Comparison of ENCODE assay signal across 9 mouse cellular contexts in the genomic region with DNA sequence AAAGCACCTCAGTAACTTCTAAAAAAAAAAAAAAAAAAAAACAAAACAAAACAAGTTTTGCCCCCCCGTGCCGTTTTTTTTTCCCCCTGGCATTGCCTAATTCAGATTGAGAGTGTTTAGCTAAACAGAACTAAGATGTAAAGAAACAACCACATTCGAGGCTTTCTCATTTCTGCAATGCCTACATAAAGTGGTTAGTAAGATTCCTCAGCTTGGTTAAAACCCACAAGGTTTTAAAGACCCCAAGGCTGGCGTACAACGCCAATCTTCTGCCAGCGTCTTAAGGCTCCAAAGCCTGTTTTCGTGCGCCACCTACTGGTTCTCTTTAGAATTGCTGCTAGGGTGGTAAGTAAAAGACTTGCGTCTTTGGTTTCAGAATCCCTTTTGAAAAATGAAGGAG. TPM values are rescaled to one million over a fixed set of nuclear protein-coding genes. Genes with fewer than 3 reads are reported as not detected.
DNase-seq lines count a peak whose midpoint lies in the region; ATAC-seq lines count a peak whose summit lies in the region.
"Had no signal": no experiment of that assay in that cellular context is flagged by ENCODE, and none has a peak within 500 bp of the region (broad histone marks: within the 10 kb centered on the region; RNA-seq: fewer than 3 reads in every experiment).

No protein-coding gene starts in this region.

- peaks cover 27% of the 10 kb centered on the region for H3K36me3 ChIP-seq in embryonic facial prominence, embryonic 14.5 days (ENCODE audit: control insufficient read depth, insufficient read depth, low read length)
- peaks cover 26% of the 10 kb centered on the region for H3K36me3 ChIP-seq in heart, embryonic 10.5 days
- peaks cover 71% of the 10 kb centered on the region for H3K36me3 ChIP-seq in liver, embryonic 15.5 days (replicated peaks)

- H3K27ac ChIP-seq in embryonic facial prominence, embryonic 14.5 days (replicated peaks; ENCODE audit: low read depth, low read length) = peak overlapping the region; percentile 85; the same call in 1 of the 2 replicates
- no peak overlapping the region for H3K27ac ChIP-seq in heart, embryonic 10.5 days
- H3K27ac ChIP-seq in liver, embryonic 15.5 days (replicated peaks) = peak overlapping the region; percentile 97
- H3K27ac ChIP-seq: neural tube, embryonic 12.5 days had no signal

- H3K27me3 ChIP-seq in embryonic facial prominence, embryonic 14.5 days (replicated peaks; ENCODE audit: control insufficient read depth, insufficient read depth, low read length) = no peaks in the 10 kb centered on the region
- no peaks in the 10 kb centered on the region for H3K27me3 ChIP-seq in heart, embryonic 10.5 days (ENCODE audit: insufficient read depth, poor library complexity, severe bottlenecking)
- no peaks in the 10 kb centered on the region for H3K27me3 ChIP-seq in liver, embryonic 15.5 days
- H3K27me3 ChIP-seq: neural tube, embryonic 12.5 days had no signal

- no peak overlapping the region for H3K4me3 ChIP-seq in embryonic facial prominence, embryonic 14.5 days (ENCODE audit: low read depth, low read length)
- no peak overlapping the region for H3K4me3 ChIP-seq in heart, embryonic 10.5 days
- H3K4me3 ChIP-seq in liver, embryonic 15.5 days (replicated peaks) = peak overlapping the region; percentile 95
- H3K4me3 ChIP-seq: neural tube, embryonic 12.5 days had no signal

- DNase-seq in ES-CJ7 (ENCODE audit: low read depth, low spot score) = peak; percentile 96
- peak; percentile 74 for DNase-seq in adrenal gland, postnatal 25 days
- peak; percentile 98 for DNase-seq in embryonic facial prominence, embryonic 14.5 days (ENCODE audit: low spot score)
- peak; percentile 83 for DNase-seq in heart, embryonic 10.5 days (ENCODE audit: low spot score)
- peak; percentile 89 for DNase-seq in kidney, postnatal 14 days
- peak; percentile 99 for DNase-seq in retina, embryonic 14.5 days (ENCODE audit: low spot score)
- peak; percentile 92 for DNase-seq in thymus, postnatal 25 days

- H3K9me3 ChIP-seq in embryonic facial prominence, embryonic 14.5 days (ENCODE audit: control insufficient read depth, low read length) = no peaks in the 10 kb centered on the region
- H3K9me3 ChIP-seq in heart, embryonic 10.5 days = no peaks in the 10 kb centered on the region
- no peaks in the 10 kb centered on the region for H3K9me3 ChIP-seq in liver, embryonic 15.5 days (replicated peaks)
- H3K9me3 ChIP-seq: neural tube, embryonic 12.5 days had no signal

- H3K4me2 ChIP-seq in embryonic facial prominence, embryonic 14.5 days (ENCODE audit: low read depth, low read length) = peak overlapping the region; percentile 41
- peak overlapping the region; percentile 84 for H3K4me2 ChIP-seq in liver, embryonic 15.5 days

- ATAC-seq in embryonic facial prominence, embryonic 14.5 days (ENCODE audit: low read depth) = no peak
- ATAC-seq in liver, embryonic 15.5 days (ENCODE audit: insufficient read depth) = no peak

- H3K4me1 ChIP-seq in embryonic facial prominence, embryonic 14.5 days (ENCODE audit: control insufficient read depth, insufficient read depth, low read length) = peaks cover 53% of the 10 kb centered on the region
- peaks cover 74% of the 10 kb centered on the region for H3K4me1 ChIP-seq in heart, embryonic 10.5 days
- H3K4me1 ChIP-seq in liver, embryonic 15.5 days (replicated peaks) = peaks cover 95% of the 10 kb centered on the region

- H3K9ac ChIP-seq in embryonic facial prominence, embryonic 14.5 days (ENCODE audit: low read depth, low read length) = no peak overlapping the region
- H3K9ac ChIP-seq in liver, embryonic 15.5 days = peak overlapping the region; percentile 79
- H3K9ac ChIP-seq: neural tube, embryonic 12.5 days had no signal

- 5% methylated on average over 9 of the region's 9 CpGs for WGBS in embryonic facial prominence, embryonic 14.5 days
- WGBS in heart, embryonic 10.5 days = 12% methylated on average over 9 of the region's 9 CpGs
- WGBS in liver, embryonic 15.5 days (ENCODE audit: insufficient replicate concordance) = 4% methylated on average over 9 of the region's 9 CpGs

RNA-seq across cellular contexts. Expression of a gene that starts 10.2 kb away (rescaled TPM):
- total RNA-seq in adrenal gland, postnatal 25 days (2021) = 61.6 and 74.6 TPM in 2 replicates
- 58.5 and 65.5 TPM in 2 replicates for polyA plus RNA-seq in embryonic facial prominence, embryonic 14.5 days (2014; fragmentation: Nextera tagmentation; extraction: Ambion mirVana)
- 49.6 and 61.8 TPM in 2 replicates for polyA plus RNA-seq in heart, embryonic 10.5 days (2016; fragmentation: Nextera tagmentation; extraction: Ambion mirVana)
- polyA plus RNA-seq in liver, embryonic 15.5 days (2015; fragmentation: Nextera tagmentation; extraction: Ambion mirVana) = 104 and 107 TPM in 2 replicates
